In the genomic region with DNA sequence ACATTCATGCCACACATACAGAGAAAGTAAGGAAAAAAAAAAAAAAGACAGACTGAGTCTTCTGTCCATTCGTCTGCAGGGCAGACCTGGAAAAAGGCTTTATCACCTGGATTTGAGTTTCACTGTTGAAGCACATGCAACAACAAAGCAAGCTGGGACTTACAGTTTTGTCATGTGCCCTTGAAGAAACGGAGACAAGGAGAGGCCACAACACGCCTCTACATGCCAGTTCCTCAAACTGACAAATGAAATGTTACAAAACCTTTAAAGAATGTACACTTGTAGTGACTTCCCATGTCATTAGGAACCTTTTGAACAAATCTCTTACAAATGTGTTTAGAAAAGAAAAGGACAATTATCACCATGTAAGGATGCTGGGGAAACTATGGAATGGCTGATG, we compare ENCODE assay signal across 21 mouse cellular contexts. TPM values are rescaled to one million over a fixed set of nuclear protein-coding genes. Genes with fewer than 3 reads are reported as not detected.
DNase-seq lines count a peak whose midpoint lies in the region; ATAC-seq and TF ChIP-seq lines count a peak whose summit lies in the region.
"Had no signal": no experiment of that assay in that cellular context is flagged by ENCODE, and none has a peak within 500 bp of the region (broad histone marks: within the 10 kb centered on the region; RNA-seq: fewer than 3 reads in every experiment).

No protein-coding gene starts in this region.

- no peaks in the 10 kb centered on the region for H3K27me3 ChIP-seq in CH12.LX (replicated peaks)
- H3K27me3 ChIP-seq in stomach, embryonic 16.5 days (ENCODE audit: control insufficient read depth, insufficient read depth, low read length) = no peaks in the 10 kb centered on the region
- H3K27me3 ChIP-seq: embryonic facial prominence, embryonic 12.5 days; heart, embryonic 12.5 days; hindbrain, embryonic 15.5 days had no signal

- H3K4me3 ChIP-seq in CH12.LX (replicated peaks in 1 of 3; ENCODE audit: low read depth in 2 of 3, low read length in 2 of 3, poor library complexity in 1 of 3) = no peak overlapping the region
- no peak overlapping the region for H3K4me3 ChIP-seq in stomach, embryonic 16.5 days (replicated peaks; ENCODE audit: low read length)
- H3K4me3 ChIP-seq: embryonic facial prominence, embryonic 12.5 days; heart, embryonic 12.5 days; hindbrain, embryonic 10.5 days; hindbrain, embryonic 15.5 days had no signal

- TF ChIP-seq EP300 in CH12.LX (IDR thresholded peaks at IDR 0.05; ENCODE audit: low read length) = no peak

- H3K9ac ChIP-seq in CH12.LX (ENCODE audit: insufficient read depth, low read depth) = no peak overlapping the region
- no peak overlapping the region for H3K9ac ChIP-seq in stomach, embryonic 16.5 days (ENCODE audit: low read length)
- H3K9ac ChIP-seq: embryonic facial prominence, embryonic 12.5 days; heart, embryonic 12.5 days; hindbrain, embryonic 15.5 days had no signal

- DNase-seq in 416B (ENCODE audit: low read depth) = peak; percentile 12
- DNase-seq in CH12.LX (ENCODE audit: extremely low read depth) = no peak
- DNase-seq in left cerebral cortex, adult 18-20 months (ENCODE audit: low spot score in 2 of 2) = no peak
- no peak for DNase-seq in thymus, postnatal 10 days (ENCODE audit: low spot score in 2 of 2)
- DNase-seq in frontal cortex, adult 2 months (ENCODE audit: extremely low spot score in 1 of 2, low spot score in 1 of 2) = no peak
- DNase-seq: adrenal gland, postnatal 14 days; B cell, adult 2 months; cerebellum, adult 18-20 months; cerebellum, postnatal 10 days; embryo, embryonic 11 days; gastrocnemius, postnatal 10 days had no signal

- H3K79me2 ChIP-seq in CH12.LX (replicated peaks; ENCODE audit: control insufficient read depth, extremely low read depth, insufficient read depth, poor library complexity, severe bottlenecking) = no peaks in the 10 kb centered on the region

- TF ChIP-seq RAD21 in CH12.LX (IDR thresholded peaks at IDR 0.05; ENCODE audit: low read depth, low read length) = no peak

- H3K4me2 ChIP-seq in CH12.LX (ENCODE audit: insufficient read depth, low read depth, poor library complexity, severe bottlenecking) = no peak overlapping the region
- no peak overlapping the region for H3K4me2 ChIP-seq in stomach, embryonic 16.5 days (ENCODE audit: low read depth, low read length)
- H3K4me2 ChIP-seq: embryonic facial prominence, embryonic 12.5 days; heart, embryonic 12.5 days; hindbrain, embryonic 15.5 days had no signal

- no peaks in the 10 kb centered on the region for H3K36me3 ChIP-seq in CH12.LX (replicated peaks in 1 of 2; ENCODE audit: control insufficient read depth in 1 of 2, insufficient read depth in 1 of 2, low read length in 1 of 2)
- H3K36me3 ChIP-seq in stomach, embryonic 16.5 days (ENCODE audit: control insufficient read depth, insufficient read depth, low read length) = no peaks in the 10 kb centered on the region
- H3K36me3 ChIP-seq: embryonic facial prominence, embryonic 12.5 days; heart, embryonic 12.5 days; hindbrain, embryonic 10.5 days; hindbrain, embryonic 15.5 days had no signal

- in situ Hi-C loops in CH12.LX (cut with MboI; ENCODE audit: low pct_ligation_motif_present, low pct_unique_long_range_greater_than_20kb, low sequenced_read_pairs) = no loop called here

- H3K9me3 ChIP-seq in CH12.LX (replicated peaks; ENCODE audit: low read length) = no peaks in the 10 kb centered on the region
- no peaks in the 10 kb centered on the region for H3K9me3 ChIP-seq in stomach, embryonic 16.5 days (replicated peaks; ENCODE audit: control insufficient read depth, low read length)
- H3K9me3 ChIP-seq: embryonic facial prominence, embryonic 12.5 days; heart, embryonic 12.5 days; hindbrain, embryonic 10.5 days; hindbrain, embryonic 15.5 days had no signal

- 63% methylated on average over 3 of the region's 3 CpGs for WGBS in stomach, embryonic 16.5 days

- no peak overlapping the region for H3K27ac ChIP-seq in CH12.LX (ENCODE audit: insufficient read depth, low read depth)
- H3K27ac ChIP-seq in stomach, embryonic 16.5 days (ENCODE audit: low read length) = 0 out of 2 replicates have a peak overlapping the region, but pooled peaks have one; percentile 8
- H3K27ac ChIP-seq: embryonic facial prominence, embryonic 12.5 days; hindbrain, embryonic 10.5 days; hindbrain, embryonic 15.5 days had no signal

- TF ChIP-seq POLR2A in CH12.LX (IDR thresholded peaks at IDR 0.05; ENCODE audit: low read depth, low read length) = no peak

- peak; percentile 79 for ATAC-seq in granulocyte monocyte progenitor cell, adult 5-6 weeks (replicated peaks; ENCODE audit: poor library complexity, severe bottlenecking)
- no peak for ATAC-seq in stomach, embryonic 16.5 days (ENCODE audit: insufficient read depth, low FRiP score)
- ATAC-seq: activated CD4-positive, CD25-positive, alpha-beta regulatory T cell, adult 4 months; CD4-positive, CD25-positive, alpha-beta regulatory T cell, adult 4 months; forebrain, embryonic 14.5 days; intestine, embryonic 16.5 days had no signal

- peaks cover 3 to 6% of the 10 kb centered on the region in 2 experiments; a peak in 2 of 4 replicates for H3K4me1 ChIP-seq in CH12.LX (ENCODE audit: control insufficient read depth in 1 of 2, insufficient read depth in 2 of 2)
- H3K4me1 ChIP-seq in stomach, embryonic 16.5 days (ENCODE audit: control insufficient read depth, insufficient read depth, low read length) = peaks cover 3% of the 10 kb centered on the region; the same call in 1 of the 2 replicates

- dilution Hi-C loops in CH12.LX (cut with MboI; ENCODE audit: extremely low pct_ligation_motif_present, extremely low pct_unique_long_range_greater_than_20kb, low sequenced_read_pairs) = no loop called here

- no peak for TF ChIP-seq CTCF in CH12.LX (conservative IDR thresholded peaks at IDR 0.05 in 1 of 2, IDR thresholded peaks at IDR 0.05 in 1 of 2; ENCODE audit: low read depth in 2 of 2, low read length in 2 of 2)

TF ChIP-seq in CH12.LX, 34 proteins besides CTCF, POLR2A, EP300 and RAD21:
- TF ChIP-seq GABPA (IDR thresholded peaks at IDR 0.05; ENCODE audit: insufficient replicate concordance, low read depth, low read length) (no peak), BHLHE40 (IDR thresholded peaks at IDR 0.05; ENCODE audit: low read depth, low read length) (peak; percentile 48; the same call in 1 of the 2 replicates), IRF4 (IDR thresholded peaks at IDR 0.05; ENCODE audit: low read depth, low read length) (0 out of 2 replicates have a peak, but pooled peaks have one; percentile 10)
TF ChIP-seq in CH12.LX: peak in this region for 2.

RNA-seq across cellular contexts. Expression of gene Tmpo, which starts 53.6 kb away (rescaled TPM):
- total RNA-seq in CH12.LX (2012; rRNA removed) (163 and 179 TPM in 2 replicates), CH12.LX (2014; rRNA removed) (467 and 525 TPM in 2 replicates)
- polyA plus RNA-seq in CH12.LX (2012; ENCODE audit: insufficient read length, low read depth) = 177 and 198 TPM in 2 replicates
- 186 and 211 TPM in 2 replicates for total RNA-seq in granulocyte monocyte progenitor cell, adult 5-6 weeks (2014; fragmentation: Nextera tagmentation)
- 339 and 445 TPM in 2 replicates for total RNA-seq in granulocyte monocyte progenitor cell, adult 5-6 weeks (2017)
- 109 and 132 TPM in 2 replicates for polyA plus RNA-seq in stomach, embryonic 16.5 days (2015; fragmentation: Nextera tagmentation; extraction: Ambion mirVana)
- 10 to 100 TPM; 44.1 to 49.8 TPM for total RNA-seq in left cerebral cortex, adult 18-20 months (2021)
- 44.1 and 47.8 TPM in 2 replicates for polyA plus RNA-seq in frontal cortex, adult 2 months (2012; rRNA removed)
